ENCODE assay signal across 25 mouse cellular contexts in the genomic region with DNA sequence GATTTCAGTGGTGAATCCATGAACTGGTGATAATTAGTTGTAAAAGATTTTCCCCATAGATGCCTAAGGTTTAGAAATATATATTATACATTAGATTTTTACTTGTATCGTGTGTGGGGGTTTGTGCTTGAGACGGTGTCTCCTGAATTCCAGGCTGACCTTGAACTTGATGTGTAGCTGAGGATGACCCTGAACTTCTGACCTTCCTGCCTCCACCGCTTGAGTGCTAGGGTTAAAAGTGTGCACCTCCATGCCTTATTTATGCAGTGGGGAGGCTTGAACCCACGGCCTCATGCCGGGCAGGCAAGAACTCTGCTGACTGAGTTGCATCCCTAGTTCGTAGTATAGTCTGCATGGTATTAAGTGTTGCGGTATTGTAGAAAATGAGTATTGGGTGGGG.
DNase-seq lines count a peak whose midpoint lies in the region; ATAC-seq lines count a peak whose summit lies in the region.
"Had no signal": no experiment of that assay in that cellular context is flagged by ENCODE, and none has a peak within 500 bp of the region (broad histone marks: within the 10 kb centered on the region; RNA-seq: fewer than 3 reads in every experiment).

No protein-coding gene starts in this region.

- no peak overlapping the region for H3K4me3 ChIP-seq in intestine, embryonic 14.5 days (ENCODE audit: low read depth, low read length)
- H3K4me3 ChIP-seq in intestine, embryonic 15.5 days (replicated peaks): no peak overlapping the region
- H3K4me3 ChIP-seq in forebrain, embryonic 12.5 days (replicated peaks): no peak overlapping the region
- H3K4me3 ChIP-seq in forebrain, embryonic 16.5 days (replicated peaks; ENCODE audit: low read length): no peak overlapping the region

- no peak overlapping the region for H3K27ac ChIP-seq in intestine, embryonic 14.5 days (ENCODE audit: low read depth)
- no peak overlapping the region for H3K27ac ChIP-seq in intestine, embryonic 15.5 days
- no peak overlapping the region for H3K27ac ChIP-seq in forebrain, embryonic 12.5 days
- no peak overlapping the region for H3K27ac ChIP-seq in forebrain, embryonic 16.5 days (ENCODE audit: low read length)

- no peak overlapping the region for H3K4me2 ChIP-seq in intestine, embryonic 14.5 days (ENCODE audit: low read length)
- H3K4me2 ChIP-seq in intestine, embryonic 15.5 days (replicated peaks): no peak overlapping the region
- no peak overlapping the region for H3K4me2 ChIP-seq in forebrain, embryonic 12.5 days
- H3K4me2 ChIP-seq in forebrain, embryonic 16.5 days (ENCODE audit: low read length): no peak overlapping the region

- no peaks in the 10 kb centered on the region for H3K36me3 ChIP-seq in intestine, embryonic 14.5 days (ENCODE audit: control insufficient read depth, insufficient read depth, low read length)
- no peaks in the 10 kb centered on the region for H3K36me3 ChIP-seq in intestine, embryonic 15.5 days
- no peaks in the 10 kb centered on the region for H3K36me3 ChIP-seq in forebrain, embryonic 12.5 days (replicated peaks)
- H3K36me3 ChIP-seq in forebrain, embryonic 16.5 days (ENCODE audit: control insufficient read depth, insufficient read depth): no peaks in the 10 kb centered on the region
- H3K36me3 ChIP-seq: G1E had no signal

- H3K9me3 ChIP-seq in intestine, embryonic 14.5 days (ENCODE audit: control insufficient read depth, low read length): peaks cover 6% of the 10 kb centered on the region
- no peaks in the 10 kb centered on the region for H3K9me3 ChIP-seq in intestine, embryonic 15.5 days
- H3K9me3 ChIP-seq in forebrain, embryonic 12.5 days: peaks cover 9% of the 10 kb centered on the region
- H3K9me3 ChIP-seq in forebrain, embryonic 16.5 days (ENCODE audit: control insufficient read depth, low read length): peaks cover 5% of the 10 kb centered on the region; the same call in 1 of the 2 replicates

- no peak for ATAC-seq in intestine, embryonic 14.5 days (replicated peaks; ENCODE audit: low FRiP score, low TSS enrichment, low read depth)
- ATAC-seq in intestine, embryonic 15.5 days: no peak
- no peak for ATAC-seq in forebrain, embryonic 12.5 days (ENCODE audit: low FRiP score)
- ATAC-seq in forebrain, embryonic 16.5 days: no peak
- ATAC-seq: activated CD4-positive, CD25-positive, alpha-beta regulatory T cell, adult 4 months; CD4-positive, CD25-positive, alpha-beta regulatory T cell, adult 4 months; Patski had no signal

- WGBS in intestine, embryonic 14.5 days: 89% methylated on average over 7 of the region's 7 CpGs
- 91% methylated on average over 7 of the region's 7 CpGs for WGBS in intestine, embryonic 15.5 days
- 93% methylated on average over 7 of the region's 7 CpGs for WGBS in forebrain, embryonic 12.5 days
- WGBS in forebrain, embryonic 16.5 days: 93% methylated on average over 7 of the region's 7 CpGs

- H3K27me3 ChIP-seq in intestine, embryonic 14.5 days (replicated peaks; ENCODE audit: control insufficient read depth, insufficient read depth, low read length): no peaks in the 10 kb centered on the region
- H3K27me3 ChIP-seq in intestine, embryonic 15.5 days (replicated peaks): no peaks in the 10 kb centered on the region
- no peaks in the 10 kb centered on the region for H3K27me3 ChIP-seq in forebrain, embryonic 12.5 days
- H3K27me3 ChIP-seq in forebrain, embryonic 16.5 days (replicated peaks; ENCODE audit: control insufficient read depth, insufficient read depth, low read length): no peaks in the 10 kb centered on the region
- H3K27me3 ChIP-seq: CH12.LX, Patski had no signal

- peaks cover 6% of the 10 kb centered on the region; the same call in 1 of the 2 replicates for H3K4me1 ChIP-seq in intestine, embryonic 14.5 days (replicated peaks; ENCODE audit: control insufficient read depth, insufficient read depth, low read length)
- H3K4me1 ChIP-seq in intestine, embryonic 15.5 days (replicated peaks): no peaks in the 10 kb centered on the region
- peaks cover 5% of the 10 kb centered on the region for H3K4me1 ChIP-seq in forebrain, embryonic 12.5 days
- no peaks in the 10 kb centered on the region for H3K4me1 ChIP-seq in forebrain, embryonic 16.5 days (replicated peaks; ENCODE audit: control insufficient read depth, insufficient read depth, low read length)

- H3K9ac ChIP-seq in intestine, embryonic 14.5 days (ENCODE audit: low read length): no peak overlapping the region
- H3K9ac ChIP-seq in intestine, embryonic 15.5 days: no peak overlapping the region
- H3K9ac ChIP-seq in forebrain, embryonic 12.5 days: no peak overlapping the region
- no peak overlapping the region for H3K9ac ChIP-seq in forebrain, embryonic 16.5 days (replicated peaks; ENCODE audit: low read depth, low read length)

- DNase-seq in intestine, embryonic 14.5 days (ENCODE audit: low spot score): peak; percentile 37
- DNase-seq in ES-CJ7 (ENCODE audit: low read depth, low spot score) (peak; percentile 62), R1 (ENCODE audit: low read depth, low spot score) (peak; percentile 70), ZHBTc4 (ENCODE audit: low read depth, low spot score) (peak; percentile 21)
- DNase-seq in cerebellum, postnatal 25 days: no peak
- DNase-seq: adrenal gland, adult 2 months; adrenal gland, adult 8-10 months; adrenal gland, postnatal 10 days; adrenal gland, postnatal 14 days; adrenal gland, postnatal 25 days; adrenal gland, postnatal 36 days; B cell, adult 2 months; cerebellum, adult 11 months; cerebellum, adult 11-12 months; cerebellum, adult 18-20 months; cerebellum, adult 2 months; cerebellum, adult 8-10 months had no signal

Comparison
In these comparisons a context has a peak if more than half of its experiments do, and no peak if none do; other contexts are left out.
1. DNase-seq: peak in intestine, embryonic 14.5 days (single experiment), ES-CJ7 (single experiment), R1 (single experiment) and ZHBTc4 (single experiment); none in cerebellum, postnatal 25 days (0 of 2).